Mouse (Mus musculus): ENCODE measurements at regions not wholly inside any gene's neighbourhood (a gene's known extent, or its start where the extent isn't known, plus 50 kb on each side); places are given as distances from the start of the nearest gene placed in this dataset.
A peak's percentile ranks its signal among the peaks of the same experiment; 100 is the strongest.

DNA sequence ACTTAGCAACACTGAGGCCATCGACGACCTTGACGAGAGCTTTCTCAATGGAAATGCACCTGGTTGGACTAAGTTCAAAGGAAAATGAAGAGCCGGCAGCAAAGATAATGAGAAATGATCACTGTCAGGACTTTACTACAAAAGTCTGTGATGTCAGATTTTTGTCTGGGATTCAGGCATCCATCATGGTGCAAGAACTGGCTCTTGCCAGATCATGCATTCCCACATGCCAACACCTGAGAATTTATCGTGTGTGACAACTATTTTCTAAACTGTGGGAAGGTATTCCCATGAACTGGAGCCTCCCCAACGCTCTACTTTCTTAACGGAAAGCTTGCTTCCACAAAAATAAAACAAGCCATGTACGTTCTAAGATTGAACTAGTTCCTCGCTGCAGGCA is 58.1 kb downstream of the Irx6 start:
- DNase-seq (ENCODE audit: low read depth, low spot score) = no peak

DNA sequence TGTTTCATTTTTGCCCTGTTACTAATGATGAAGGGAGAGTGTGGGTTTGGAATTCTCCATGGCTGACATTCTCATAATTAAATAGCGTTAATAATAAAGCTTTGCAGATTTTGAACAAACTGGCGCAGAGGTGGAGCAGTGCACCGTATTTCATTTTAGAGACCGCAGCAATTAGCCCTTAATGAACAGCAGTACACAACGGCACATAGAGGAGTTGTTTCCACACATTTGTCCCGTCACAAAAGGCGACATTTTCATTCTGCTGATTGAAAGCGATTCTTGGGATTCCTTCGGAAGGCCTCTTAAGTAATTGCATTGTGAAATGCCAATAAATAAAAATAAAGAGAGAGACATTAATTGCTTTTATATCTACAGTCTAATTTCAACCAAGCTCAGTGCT is 61.6 kb downstream of the Irx6 start:
- DNase-seq (ENCODE audit: low read depth, low spot score) = no peak

DNA sequence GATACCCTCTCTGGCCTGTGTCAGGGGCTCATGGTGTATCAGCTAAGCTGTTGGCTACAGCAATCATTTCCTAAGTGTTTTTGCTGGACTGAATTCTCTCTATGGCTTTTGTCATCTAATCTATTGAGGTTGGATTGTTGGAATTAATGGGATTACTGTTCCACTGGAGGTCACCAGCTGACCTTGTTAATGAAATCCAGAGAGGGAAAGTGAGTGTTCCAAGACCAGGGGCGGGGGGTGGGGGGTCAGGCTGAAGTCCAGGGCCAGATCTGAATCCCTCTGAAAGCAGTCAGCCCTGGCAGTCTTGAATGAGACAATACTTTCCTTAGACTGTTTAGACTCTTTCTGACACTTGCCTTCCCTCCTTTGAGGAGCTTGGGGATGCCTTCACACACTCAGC is 64.0 kb downstream of the Irx6 start:
- no peak for DNase-seq (ENCODE audit: low read depth, low spot score)

DNA sequence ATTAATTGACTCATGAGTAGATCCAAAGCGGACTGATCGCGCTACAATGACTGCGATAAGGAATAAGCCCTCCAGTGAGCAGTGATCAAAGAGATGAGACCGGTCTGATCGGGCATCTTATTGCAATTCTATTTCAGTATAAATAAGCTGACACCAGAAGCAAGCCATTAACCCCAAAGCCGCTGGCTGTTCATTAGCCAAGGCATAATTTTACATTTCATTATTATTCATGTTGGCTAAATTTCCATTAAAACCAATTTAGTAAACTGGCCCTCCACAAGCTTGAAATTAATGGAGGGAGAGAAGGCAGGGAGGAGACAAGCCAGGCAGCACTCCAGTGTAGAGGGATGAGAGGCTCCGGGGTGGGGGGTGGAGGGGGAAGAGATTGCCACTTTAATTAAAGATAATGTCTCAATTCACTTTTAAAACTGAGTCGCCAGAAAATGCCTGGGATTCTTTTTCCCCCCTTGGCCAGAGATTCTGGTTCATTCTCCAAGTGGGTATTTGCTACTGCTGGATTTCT is 66.3 kb downstream of the Irx6 start:
- DNase-seq (ENCODE audit: low read depth, low spot score) = no peak

DNA sequence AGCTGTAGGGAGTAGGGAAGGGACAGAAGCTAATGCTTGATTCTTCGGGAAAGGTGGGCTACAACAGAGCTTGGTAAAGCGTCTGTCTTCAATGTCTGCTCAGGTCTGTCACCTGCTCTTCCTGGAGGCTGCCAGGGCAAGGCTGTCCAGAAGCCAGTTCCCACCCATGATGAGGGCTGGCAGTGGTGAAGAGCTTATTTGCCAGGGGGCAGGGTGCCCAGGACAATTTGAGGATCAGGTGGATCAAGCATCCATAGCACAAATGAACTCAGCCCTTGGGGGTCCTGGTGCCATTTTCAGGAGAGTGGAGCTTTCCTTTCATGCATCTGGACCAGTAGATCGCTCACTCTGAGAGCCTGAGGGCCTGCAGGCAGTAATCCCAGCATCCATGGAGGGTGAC is 67.7 kb downstream of the Irx6 start:
- no peak for DNase-seq (ENCODE audit: low read depth, low spot score)

DNA sequence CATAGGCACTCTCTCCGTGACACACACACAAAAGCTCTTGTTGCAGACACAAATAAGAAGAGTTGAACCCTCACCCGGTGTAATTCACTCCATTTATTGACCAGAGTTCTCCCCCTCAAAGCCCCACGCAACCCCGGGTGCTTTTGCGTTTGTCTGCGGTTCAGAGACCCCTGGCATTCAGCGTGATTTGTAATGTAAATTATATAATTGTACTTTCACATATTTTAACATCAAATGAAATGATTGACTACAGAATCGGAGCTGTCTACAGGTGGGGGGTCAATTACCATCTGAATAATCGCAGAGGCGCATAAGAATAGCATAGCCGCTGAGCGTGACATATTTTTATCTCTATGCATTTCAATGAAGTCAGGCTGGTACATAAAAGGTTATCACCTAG is 69.0 kb downstream of the Irx6 start:
- DNase-seq (ENCODE audit: low read depth, low spot score) = peak; percentile 41

DNA sequence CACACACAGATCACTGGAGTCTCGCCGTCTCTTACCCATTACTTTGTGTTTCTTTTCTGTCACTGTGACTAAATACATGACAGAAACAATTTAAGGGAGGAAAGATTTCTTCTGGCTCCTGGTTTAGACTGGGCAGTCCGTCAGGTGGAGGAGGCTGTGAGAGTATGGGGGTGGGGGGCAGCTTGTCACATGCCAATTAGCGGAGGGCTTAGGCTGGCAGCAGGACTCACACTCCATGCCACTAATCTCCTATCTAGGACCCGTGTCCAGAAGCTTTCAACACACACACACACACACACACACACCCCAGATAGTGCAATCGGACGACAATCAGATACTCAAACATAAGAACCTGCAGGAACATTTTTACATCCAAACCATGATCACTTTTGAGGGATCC is 73.0 kb downstream of the Irx6 start:
- no peak for DNase-seq (ENCODE audit: low read depth, low spot score)

DNA sequence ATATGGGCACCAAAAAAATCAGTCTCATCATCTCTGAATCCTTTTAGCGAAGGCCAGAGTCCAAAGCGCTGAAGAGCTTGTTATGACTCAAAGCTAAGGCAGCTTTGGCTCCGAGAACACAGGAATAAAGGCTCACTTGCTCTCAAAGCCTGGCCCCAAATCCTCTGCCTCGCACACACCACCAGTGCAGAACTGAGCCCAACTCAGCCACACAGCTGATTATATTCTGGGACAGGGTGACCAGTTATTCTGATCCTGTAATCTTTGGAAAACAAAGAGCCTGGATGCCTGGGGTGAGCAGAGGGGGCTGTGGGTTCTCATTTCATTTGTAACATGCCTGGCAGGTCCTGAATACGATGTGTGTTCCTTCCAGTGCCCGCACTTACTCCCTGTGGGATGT is 73.9 kb downstream of the Irx6 start:
- DNase-seq (ENCODE audit: low read depth, low spot score) = no peak

DNA sequence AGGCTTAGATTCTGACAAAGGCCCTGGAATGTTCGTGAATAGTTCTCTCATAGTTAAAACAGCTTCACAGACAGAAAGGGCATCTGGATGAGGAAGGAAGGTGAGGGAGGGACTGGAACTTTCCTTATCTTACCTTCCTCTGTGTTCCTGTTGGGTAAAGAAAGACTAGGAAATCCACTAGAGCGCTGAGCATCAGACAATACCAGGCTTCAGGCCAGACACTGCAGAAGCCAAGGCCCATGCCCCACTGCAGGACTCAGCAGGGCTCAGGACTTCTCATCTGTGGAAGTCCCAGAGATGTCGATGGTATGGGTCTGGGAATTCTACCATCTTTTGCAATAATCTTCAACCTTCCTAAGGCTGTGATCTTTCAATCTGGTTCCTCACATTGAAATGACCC is 67.2 kb upstream of the Mmp2 start:
- no peak for DNase-seq (ENCODE audit: low read depth, low spot score)

DNA sequence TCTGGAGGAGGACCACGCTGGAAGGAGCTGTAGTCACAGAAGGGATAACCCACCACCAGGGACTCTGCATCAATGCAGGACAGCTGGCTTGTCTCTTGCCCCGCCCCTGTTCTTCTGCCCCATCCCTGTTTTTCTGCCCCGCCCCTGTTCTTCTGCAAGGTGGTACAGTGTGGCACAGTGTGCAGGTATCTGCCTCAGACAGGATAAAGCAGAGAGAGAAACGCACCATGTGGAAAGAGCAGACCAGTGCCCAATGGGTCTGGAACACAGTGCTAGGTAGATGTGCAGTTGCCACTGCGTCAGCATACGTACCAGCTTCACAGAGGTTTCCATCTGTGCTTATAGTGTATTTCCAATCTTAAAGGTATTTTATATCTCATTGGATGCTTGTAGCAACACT is 66.2 kb upstream of the Mmp2 start:
- DNase-seq (ENCODE audit: low read depth, low spot score) = no peak

DNA sequence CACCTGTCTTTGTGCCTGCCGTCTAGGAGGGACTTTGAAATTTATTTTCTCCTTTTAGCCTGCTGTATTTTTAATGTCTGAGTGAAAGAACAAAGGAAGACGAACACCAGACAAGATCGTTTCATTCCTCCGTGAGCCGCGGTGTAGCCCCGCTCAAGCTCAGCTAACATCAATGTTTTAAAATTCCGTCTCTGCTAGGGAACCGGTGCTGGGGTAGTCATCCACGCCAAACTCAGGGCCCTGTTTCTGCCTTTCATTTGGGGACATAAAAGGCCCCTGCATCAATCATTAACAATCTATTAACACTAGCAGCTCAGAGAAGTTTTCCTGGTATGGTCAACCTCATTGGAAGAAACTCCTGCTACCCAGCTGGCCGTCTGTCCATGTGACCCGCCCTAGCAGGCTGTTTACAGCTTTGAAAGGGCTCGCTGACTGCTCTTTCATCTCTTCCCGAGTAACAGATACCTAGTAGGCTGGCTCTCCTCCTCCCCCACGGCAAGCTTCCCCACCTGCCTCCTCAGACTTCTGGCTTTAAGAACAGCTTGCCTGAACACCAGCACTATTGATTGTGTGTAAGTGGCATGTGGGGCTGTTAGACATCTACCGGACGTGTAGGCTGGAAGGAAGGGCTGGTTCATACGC is 65.0 kb upstream of the Mmp2 start:
- DNase-seq (ENCODE audit: low read depth, low spot score) = peak; percentile 32

DNA sequence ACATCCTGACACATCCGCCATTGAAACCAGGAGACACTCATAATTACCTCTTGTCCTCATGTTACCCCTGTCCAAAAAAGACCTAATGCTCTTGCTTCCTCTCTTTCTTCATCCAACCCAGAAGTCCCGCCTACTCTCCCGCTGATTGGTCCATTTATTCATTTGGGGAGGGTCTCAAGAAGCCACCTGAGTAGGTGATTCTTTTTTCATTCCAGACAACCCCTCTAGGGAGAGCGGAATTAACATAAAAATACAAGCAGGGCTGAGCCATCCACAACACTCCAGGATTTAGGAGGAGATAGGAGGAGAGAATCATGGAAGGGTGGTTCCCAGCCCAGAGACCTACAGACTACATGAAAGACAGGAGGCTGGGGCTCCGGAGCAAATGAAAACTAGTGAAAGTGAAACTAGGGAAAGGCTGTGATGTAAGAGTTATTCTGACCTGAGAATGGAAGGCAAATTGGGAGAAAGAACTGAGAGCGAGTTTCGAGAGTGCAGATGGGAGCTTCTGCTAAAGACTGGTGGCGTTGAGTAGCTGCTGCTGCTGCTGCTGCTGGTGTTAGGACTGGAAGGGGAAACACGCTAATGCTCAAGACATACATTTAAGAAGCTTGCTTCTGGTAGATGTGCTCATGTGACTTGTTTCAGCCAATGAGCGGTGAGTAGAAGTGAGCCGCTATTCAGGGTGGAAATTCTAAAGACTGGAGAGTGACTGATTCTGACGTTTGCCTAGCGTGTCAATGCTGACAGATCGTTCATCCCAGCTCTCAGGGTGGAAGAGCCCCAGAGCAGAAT is 55.0 kb upstream of the Mmp2 start:
- DNase-seq (ENCODE audit: low read depth, low spot score) = no peak

DNA sequence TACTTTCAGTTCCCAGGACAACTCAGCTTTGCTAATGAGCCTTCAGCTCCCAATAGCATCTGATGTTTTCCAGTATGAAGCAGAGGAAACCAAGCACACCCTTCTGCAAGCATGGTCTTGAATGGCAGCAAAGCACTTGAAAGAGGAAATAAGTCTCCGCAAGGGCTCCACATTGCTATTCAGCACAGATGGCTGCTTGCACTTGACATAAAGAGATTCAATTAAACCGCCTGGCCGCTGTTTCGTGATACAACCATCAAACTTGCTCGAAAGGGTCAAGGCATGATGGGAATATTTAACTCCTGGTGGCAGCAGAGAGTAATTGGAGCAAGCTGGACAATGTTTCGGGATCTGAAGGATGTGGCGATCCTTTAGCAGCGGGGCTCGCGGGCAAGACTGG is 54.3 kb upstream of the Mmp2 start:
- DNase-seq (ENCODE audit: low read depth, low spot score) = peak; percentile 24

DNA sequence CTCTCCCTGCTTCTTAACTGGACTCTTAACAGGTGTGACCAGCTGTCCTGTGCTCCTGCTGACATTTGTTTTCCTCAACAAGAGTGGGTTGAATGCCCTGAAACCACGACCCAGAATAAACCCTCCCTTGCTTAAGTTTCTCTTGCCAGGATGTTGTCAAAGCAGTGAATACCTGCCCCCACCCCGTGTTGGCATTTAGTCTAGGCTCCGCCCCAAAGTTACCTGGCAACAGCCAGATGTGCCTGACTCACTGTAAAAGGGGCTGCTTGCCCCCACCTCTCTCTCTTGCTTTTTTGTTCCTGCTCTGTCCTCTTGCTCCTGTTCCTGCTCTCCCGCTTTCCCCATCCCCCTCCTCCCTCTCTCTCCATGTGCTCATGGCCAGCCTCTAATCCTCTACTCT is 51.9 kb upstream of the Mmp2 start:
- DNase-seq (ENCODE audit: low read depth, low spot score) = no peak

DNA sequence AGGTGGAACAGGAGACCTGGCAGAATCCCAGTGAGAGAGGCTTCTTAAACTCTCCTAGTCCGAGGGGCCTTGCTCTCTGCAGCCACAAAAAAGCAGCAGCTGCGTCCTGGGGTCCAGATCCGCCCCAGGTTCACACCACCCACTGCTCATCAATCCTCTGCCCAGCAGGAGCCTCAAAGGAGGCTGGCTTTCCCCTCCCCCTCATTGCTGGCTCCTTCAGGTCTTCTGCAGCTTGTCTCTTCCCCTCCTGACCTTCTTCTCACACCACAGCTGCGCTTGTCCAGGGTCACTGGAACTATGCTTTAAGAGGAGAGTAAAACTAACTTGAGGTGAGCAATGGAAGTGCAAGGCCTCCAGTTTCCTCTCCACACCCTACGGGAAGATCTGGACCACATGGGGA is 50.0 kb upstream of the Mmp2 start:
- DNase-seq (ENCODE audit: low read depth, low spot score) = peak; percentile 45
